Mouse (Mus musculus): Measurements from ENCODE around the gene Commd2.

DNA sequence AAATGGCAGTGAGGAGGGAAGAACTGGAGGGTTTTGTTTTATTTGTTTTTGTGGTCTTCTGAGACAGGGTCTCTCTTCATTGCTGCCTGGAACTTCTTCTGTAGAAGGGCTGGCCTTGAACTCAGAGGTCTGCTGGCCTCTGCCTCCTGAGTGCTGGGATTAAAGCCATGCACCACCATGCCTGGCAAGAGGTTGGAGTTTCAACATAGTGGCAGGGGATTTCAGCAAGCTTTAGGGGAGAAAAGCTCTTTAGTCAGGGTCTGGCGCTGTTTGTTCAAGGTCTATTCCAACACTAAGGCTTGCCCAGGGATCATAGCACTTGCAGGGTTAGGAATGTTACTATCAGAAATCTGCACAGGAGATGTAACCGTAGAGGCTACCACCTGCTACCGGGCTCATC lies 2.1 kb upstream of the Commd2 start:
- no peak for TF ChIP-seq CTCF (IDR thresholded peaks at IDR 0.05; ENCODE audit: insufficient read depth, low read depth, low read length)
- TF ChIP-seq POLR2A (IDR thresholded peaks at IDR 0.05; ENCODE audit: insufficient read depth, low read depth, low read length), result no peak
